Mouse (Mus musculus): ENCODE measurements around the gene Myg1.

GRCm38 (mm10) chr15:102302542-102302941 lies 29.0 kb upstream of the Myg1 start:
- TF ChIP-seq POLR2A (IDR thresholded peaks at IDR 0.05; ENCODE audit: insufficient read length, low read depth) (no peak), E2F4 (IDR thresholded peaks at IDR 0.05; ENCODE audit: insufficient read depth) (no peak), MAX (IDR thresholded peaks at IDR 0.05; ENCODE audit: low read depth) (no peak), POLR2AphosphoS2 (IDR thresholded peaks at IDR 0.05; ENCODE audit: insufficient read length, low read depth) (no peak), USF1 (IDR thresholded peaks at IDR 0.05; ENCODE audit: low read depth) (no peak), TCF12 (IDR thresholded peaks at IDR 0.05; ENCODE audit: insufficient read depth, poor library complexity, severe bottlenecking) (no peak), CEBPB (IDR thresholded peaks at IDR 0.05; ENCODE audit: insufficient read depth, poor library complexity, severe bottlenecking) (no peak), MYOG (IDR thresholded peaks at IDR 0.05; ENCODE audit: control insufficient read depth in 1 of 3, insufficient read depth in 1 of 3, insufficient read length in 2 of 3, low read depth in 2 of 3) (no peak)

Data from myocyte (in vitro differentiated cells).